Mouse (Mus musculus): ENCODE measurements around the gene Lrrc52. TPM values are rescaled to one million over a fixed set of nuclear protein-coding genes. Genes with fewer than 3 reads are reported as not detected.

Gene Lrrc52
- total RNA-seq (2021) = not detected
- long read RNA-seq = 0 reads

DNA sequence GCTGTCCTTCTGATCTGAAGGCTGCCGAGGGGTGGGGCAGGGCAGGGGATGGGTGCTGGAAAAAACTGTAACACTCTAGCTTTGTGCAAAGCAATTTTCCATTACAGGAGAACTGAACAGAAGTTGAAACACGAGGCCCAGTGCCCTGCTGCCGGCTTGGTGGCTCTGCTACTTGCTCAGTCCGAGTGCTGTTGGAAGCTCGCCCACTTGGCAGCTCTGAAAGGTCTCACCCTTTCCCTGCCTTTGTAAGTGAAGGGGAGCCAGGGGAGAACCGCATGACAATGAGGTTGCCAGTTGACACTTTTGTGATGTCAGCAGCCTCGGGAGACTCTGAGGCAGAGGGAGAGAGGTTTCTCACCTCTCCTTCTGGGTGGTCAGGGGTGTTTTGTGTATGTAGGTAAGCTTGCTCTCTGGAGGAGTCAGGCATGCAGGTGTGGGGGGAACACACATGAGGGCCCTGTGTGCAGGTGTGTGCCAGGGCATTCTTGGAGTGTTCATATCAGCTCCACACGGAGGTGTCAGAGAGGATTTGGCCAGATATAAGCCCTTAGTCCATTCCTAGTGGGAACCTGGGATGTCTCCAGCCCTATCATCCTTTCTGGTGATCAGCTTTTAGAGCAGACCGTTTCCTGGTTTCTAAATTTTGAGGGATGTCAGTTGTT, at the start of gene Lrrc52:
Gene Lrrc52, minus strand, starts transcription at position 16 of the 662 bp plus-strand sequence.
- peak; percentile 59 to 68 for DNase-seq (ENCODE audit: low spot score in 2 of 2)

DNA sequence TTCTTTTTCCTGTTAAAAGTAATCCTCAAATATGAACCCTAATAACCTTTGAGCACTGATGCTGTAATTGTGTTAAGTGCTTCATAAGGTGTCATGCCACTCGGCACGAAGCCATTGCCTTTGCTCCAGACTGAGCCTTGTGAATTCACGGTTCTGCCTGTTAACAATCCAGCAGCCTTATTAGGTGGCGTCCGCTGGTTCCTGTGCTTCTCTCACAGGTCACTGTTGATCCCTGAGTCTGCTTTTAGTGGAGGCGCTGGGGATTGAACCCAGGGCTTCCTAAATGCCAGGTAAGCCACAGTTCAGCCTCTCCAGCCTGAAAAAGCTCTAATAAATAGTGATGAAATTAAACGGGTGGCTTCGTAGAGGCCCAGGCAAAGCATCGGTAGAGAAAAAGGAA, 45.0 kb upstream of the Lrrc52 start:
- no peak for DNase-seq (ENCODE audit: low spot score in 2 of 2)

DNA sequence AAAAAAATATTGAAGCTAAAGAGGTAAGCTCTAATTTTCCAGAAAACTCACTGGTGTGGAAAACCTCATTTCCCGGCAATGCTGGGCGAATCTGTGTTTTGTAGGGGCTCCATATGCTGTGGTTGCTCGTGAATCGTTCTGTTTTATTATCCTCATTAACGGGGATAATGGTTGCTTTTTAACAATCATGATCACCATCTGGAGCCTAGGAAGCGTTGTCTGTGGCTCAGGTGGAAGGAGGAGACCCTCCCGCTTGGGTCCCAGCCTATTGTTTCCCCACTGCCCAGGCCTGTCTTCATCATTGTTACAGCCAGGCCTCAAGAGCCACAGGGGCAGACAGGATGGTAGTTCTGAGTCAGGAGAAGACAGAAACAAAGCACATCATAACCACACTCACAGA, 39.5 kb upstream of the Lrrc52 start:
- DNase-seq (ENCODE audit: low spot score in 2 of 2) = peak in 1 of 2 experiments; percentile 20

DNA sequence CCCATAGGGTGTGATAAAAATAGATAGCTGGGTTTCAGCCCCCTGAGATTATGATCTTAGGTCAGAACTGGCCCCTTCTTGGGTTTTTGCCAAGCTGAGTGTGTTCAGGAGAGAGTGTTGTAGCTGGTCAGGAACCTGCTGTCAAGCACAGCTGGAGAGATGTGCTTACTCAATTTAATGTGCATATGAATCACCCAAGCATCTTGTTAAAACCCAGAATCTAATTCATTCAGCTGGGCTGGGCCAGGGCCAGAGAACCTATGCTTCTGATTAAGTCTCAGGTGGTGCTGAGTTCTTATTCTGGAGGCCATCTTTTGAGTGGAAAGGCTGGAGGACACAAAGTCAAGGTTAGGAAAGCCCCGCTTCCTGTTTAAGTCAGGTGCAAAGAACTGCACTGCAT, 38.8 kb upstream of the Lrrc52 start:
- no peak for DNase-seq (ENCODE audit: low spot score in 2 of 2)

DNA sequence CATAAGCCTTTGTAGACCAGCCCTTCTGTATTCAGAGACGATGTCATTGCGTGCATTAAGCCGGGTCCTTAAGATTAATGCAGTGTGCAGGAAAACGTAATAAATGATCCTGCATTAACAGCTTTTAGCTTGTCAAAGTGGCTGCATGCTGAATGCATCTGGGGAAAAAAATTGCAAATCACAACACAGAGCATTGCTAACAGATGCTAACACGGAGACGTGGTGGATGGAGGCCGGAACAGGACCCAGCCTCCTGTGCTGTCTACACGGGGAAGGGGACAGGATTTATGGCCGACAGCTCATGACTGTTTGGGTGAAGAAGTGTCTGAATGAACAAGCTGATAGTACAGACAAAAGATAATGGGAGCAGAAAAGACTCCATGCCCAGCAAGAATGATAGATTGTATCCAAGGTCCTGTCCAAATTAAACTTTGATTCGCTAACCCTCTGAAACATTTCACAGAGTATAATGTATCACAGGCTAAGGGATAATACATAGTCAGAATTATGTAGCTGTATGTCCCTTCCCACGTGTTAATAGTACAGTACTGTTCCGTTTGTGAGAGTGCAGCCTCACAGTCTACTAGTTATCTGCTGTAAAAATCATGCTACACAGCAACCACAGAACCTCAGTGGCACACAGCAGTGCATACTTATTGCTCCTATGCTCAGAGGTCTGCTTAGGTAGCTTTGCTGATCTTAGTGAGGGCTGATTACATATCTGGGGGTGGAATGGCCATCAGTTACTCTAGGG, 32.7 kb upstream of the Lrrc52 start:
- DNase-seq (ENCODE audit: low spot score in 2 of 2) = peak in 1 of 2 experiments; percentile 21

DNA sequence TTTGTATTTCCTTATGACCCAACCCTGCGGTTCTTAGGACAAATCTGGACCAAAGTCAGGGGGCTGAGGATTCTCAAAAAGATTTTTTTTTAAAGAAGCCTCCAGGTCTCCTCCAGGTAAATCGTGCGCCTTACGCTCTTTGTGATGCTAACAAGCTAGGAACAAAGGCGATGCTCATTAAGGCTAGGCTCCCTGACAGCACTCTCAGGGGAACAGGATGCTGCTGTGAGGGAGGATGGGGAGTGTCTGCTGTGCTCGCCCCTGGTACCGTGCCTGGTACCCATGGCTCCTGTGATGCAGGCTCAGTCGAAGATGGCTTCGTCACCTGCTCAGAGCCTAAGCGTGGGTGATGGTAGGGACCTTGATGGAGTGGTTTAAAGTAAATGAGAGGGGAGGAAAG, 31.4 kb upstream of the Lrrc52 start:
- DNase-seq (ENCODE audit: low spot score in 2 of 2) = no peak

DNA sequence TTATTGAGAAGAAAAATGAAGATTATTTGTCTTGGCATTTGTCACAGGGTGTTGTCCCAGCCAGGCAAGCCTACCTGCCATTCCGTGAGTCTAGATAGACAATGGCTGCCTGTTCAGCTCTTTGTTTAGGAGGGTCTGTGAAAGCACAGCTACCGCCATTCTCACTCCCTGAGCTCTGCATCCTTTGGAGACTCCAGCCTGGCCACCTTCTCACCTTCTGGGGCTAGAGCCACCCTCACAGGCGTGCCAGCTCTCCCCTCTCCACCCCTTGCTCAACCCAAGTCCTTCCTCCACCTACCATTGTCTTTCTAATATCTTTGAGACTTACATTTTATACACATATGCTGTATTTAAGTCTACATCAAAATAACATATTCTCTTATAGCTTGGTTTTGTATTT, 31.0 kb upstream of the Lrrc52 start:
- DNase-seq (ENCODE audit: low spot score in 2 of 2) = no peak

DNA sequence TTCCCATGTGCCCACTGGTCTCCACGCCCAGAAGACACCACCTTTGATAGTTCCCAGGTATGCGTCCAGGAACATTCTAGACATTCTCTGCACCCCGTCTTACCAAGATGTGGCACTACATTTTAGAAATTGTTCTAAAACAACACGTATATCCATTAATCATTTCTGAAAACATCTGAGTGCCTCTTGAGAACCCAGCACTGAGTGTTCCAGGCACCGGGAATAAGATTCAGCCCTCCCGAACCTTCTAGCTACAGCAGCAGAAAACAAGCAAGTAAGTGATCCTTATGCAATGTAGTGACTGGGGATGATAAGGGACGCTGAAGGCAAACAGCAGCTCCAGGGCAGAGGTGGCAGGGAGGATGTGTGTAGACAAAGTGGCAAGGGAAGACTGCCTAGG, 24.9 kb upstream of the Lrrc52 start:
- no peak for DNase-seq (ENCODE audit: low spot score in 2 of 2)

DNA sequence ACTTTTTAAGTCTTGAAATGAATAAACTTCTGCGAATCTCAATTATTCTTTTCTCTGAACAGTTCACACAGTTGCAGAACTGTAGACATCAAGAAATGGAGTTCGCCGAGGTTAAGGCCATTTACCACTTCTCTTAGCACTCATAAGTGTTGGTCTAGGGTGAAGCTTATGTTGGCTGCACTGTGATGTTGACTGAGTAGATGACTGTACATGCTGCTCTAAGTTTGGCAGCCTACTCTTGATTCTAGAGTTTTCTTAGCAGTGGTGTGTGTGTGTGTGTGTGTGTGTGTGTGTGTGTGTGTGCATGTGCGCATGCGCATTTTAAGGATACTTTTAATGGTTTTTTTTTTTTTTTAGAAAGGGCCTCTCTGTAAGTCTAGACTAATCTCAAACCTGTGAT, 21.4 kb upstream of the Lrrc52 start:
- DNase-seq (ENCODE audit: low spot score in 2 of 2) = no peak

DNA sequence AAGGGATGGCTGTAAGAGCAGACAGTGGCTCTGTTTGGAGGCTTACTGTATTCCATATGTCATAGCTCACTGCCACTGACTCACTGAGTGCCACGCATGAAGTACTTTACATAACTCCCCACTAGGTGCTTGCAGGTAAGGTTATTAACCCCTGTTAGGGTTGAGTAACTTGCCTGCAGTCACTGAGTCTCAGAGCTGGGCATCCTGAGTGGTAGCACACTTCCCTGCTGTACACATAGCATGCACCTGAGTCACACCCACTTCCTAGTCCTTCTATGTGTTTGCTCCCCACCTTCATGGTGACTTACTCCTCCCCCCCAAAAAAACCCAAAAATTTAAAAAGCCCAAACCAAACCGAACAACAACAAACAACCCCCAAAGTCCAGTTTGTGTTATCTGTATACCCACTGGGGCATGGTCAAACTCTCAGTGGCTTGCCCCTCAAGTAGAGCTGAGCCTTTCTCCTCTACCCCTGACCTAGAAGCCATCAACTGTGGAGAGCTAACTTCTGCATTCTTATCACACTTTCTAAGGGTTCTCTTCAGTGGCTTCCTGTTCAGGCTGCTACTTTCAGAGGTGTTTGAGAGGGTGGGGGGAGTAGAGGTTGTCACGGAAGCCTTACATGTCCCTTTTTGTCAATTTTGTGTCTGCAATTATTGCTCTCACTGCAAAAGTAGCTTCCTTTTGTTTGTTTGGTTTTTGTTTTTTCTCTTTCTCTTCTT, 20.5 kb upstream of the Lrrc52 start:
- DNase-seq (ENCODE audit: low spot score in 2 of 2) = no peak

DNA sequence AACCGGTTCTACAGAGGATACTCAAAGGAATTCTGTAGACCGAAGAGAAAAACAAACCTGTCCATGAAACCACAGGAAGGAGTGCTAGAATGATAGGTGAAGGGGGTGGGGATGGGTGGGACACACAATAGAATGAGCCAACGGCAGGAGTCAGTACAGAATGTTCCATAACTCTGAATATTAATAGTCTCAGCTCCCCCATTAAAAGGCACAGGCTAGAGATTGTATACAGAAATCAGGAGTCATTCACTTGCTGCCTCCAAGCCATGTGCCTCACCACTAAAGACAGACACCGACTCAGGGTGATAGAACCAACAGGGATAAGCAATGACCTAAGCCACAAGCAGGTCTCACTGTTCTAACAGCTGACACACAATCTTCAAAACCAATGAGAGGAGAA, 16.3 kb upstream of the Lrrc52 start:
- DNase-seq (ENCODE audit: low spot score in 2 of 2) = no peak

DNA sequence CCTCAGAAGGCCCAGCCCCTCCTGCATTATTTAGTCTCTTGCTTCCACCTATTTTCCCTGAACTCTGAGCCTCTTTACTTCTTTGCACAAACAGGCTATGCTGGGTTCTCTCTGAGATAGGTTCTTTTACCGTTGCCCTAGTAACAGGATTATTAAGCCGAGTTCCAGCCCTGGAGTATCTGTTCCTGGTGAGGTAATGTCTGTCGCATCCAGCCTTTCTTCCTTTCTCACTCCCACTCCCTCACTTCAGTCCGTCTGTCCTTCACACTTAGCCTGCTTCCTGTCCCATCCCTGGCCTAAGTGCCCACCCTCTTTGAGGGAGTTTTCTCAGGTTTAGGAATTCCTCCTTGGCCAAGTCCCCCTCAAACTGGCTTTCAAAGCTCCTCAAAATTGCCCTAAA, 7.0 kb upstream of the Lrrc52 start:
- DNase-seq (ENCODE audit: low spot score in 2 of 2) = no peak

DNA sequence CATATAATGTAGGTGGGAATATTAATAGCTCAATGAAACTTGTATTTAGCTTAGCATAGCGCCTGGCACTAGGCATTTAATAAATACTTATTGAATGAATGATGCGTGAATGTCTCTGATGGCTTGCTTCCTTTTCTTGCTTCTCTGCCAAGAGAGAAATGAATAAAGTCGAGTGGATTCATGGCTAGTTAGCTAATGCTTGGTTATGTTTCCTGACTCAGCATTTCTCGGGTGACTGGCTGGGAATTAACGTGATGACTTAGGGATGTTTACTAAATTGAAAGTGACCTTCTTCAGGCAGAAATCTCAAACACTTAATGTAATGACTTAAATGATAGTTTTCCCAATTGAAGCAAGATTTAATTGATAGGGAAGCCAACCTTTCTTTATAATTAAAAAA, 1.3 kb upstream of the Lrrc52 start:
- no peak for DNase-seq (ENCODE audit: low spot score in 2 of 2)

DNA sequence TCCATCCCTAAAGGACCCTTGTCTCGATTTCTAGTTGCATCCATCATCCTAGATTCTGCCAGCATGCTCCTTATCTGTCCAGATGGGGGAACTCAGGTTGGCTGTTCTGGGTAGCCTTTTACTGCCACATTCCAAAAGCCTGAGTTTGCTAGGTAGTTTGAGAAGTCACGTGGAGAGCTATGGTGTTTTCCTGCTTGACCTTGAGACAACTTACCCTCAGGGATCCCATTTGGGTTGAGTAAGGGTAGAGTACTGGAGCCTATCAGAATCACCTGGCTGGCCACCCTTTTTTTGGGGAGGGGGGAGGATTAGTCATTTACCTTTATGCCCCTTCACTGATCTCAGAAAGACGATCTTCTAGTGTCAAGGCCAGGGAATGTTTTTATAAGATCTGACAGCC, 9.3 kb downstream of the Lrrc52 start:
- DNase-seq (ENCODE audit: low spot score in 2 of 2) = no peak

DNA sequence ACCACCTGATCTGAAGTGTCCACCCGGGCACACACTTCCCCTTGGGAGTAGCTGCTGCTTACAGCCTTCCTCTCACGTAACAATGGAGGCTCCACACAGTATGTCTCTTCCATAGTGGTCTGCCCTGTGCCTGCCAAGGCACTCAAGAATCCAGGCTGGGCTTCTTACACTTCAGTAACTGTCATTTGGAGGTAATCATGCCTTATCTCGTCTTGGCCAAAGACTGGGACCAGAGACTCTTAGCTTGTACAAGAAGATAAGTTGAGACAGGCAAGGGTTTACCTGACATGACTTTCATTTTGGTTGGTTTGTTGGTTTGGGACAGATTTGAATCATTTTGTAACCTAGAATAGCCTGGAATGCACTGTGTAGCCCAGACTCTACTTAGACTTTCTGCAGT, 13.5 kb downstream of the Lrrc52 start:
- DNase-seq (ENCODE audit: low spot score in 2 of 2) = no peak

DNA sequence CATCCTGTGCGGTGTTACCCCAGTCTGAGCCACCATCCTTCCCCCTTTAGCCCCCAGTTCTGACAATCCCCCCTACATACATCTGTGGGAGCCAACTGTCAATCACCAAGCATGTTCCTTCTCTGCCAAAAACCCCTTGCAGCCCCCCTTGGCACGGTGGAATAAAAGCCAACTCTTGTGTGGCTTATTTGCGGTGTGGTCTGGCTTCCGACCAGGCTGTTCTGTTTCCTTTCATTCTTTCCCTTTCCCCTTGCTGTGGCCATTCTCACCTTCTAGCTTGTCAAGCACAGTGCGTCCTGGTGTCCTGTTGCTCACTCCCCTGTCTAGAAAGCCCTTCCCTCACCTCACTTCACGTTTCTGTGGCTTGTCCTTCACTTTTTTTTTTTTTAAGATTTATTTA, 14.1 kb downstream of the Lrrc52 start:
- no peak for DNase-seq (ENCODE audit: low spot score in 2 of 2)

DNA sequence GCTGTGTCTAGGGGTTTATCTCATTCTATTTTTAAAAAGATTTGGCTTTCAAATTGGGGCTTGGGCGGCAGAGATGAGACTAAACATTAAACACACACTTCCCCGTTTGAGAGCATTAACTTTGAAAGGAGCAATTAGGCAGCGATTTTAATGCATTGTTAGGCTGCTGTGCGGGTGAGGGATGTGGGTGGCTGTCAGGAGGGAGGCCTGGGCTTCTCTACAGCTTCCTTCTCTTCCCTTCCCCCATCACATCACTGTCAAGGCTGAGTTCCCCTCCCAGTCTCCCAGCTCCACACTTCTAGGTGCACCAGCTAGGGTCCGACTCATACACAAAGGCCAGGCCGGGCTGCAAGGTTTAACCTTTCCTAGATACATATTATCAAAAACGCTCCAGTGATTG, 18.0 kb downstream of the Lrrc52 start:
- no peak for DNase-seq (ENCODE audit: low spot score in 2 of 2)

DNA sequence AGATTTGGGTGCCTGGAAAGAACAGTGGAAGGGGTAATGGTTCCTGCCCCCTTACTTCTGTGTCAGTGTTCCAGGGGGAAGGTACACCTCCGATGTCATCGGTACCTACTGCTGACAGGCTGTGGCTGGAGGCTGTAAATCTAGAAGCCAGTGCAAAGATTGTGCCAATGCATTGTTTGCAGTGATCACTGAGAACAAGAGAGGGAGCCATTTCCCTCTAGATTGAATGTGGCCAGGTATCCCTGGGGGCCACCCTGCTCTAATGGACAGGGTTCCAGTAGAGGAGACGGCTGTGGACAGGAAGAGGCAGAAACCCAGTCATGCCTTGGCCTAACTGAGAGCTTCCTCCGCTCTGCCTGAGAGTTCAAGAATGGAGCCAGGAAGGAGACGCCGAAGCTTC, 18.5 kb downstream of the Lrrc52 start:
- DNase-seq (ENCODE audit: low spot score in 2 of 2) = peak in 1 of 2 experiments; percentile 19

DNA sequence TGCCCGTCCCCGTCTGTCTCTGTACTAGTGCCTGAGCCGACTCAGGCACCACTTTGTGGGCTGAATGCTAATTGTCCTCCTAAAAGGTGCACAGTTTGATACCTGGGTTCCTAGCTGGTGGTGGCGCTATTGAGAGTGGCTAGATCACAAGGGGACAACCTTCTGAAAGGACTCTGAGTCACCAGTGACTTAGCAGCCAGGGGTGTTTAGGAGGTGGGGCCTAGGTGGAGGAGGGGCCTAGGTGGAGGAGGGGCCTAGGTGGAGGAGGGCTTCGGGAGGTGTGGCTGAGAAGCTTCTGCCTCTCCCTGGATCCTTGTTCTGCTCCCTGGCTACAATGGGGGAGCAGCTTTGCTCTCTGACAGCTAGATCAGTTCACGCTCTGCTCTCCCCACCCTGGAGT, 20.1 kb downstream of the Lrrc52 start:
- no peak for DNase-seq (ENCODE audit: low spot score in 2 of 2)

DNA sequence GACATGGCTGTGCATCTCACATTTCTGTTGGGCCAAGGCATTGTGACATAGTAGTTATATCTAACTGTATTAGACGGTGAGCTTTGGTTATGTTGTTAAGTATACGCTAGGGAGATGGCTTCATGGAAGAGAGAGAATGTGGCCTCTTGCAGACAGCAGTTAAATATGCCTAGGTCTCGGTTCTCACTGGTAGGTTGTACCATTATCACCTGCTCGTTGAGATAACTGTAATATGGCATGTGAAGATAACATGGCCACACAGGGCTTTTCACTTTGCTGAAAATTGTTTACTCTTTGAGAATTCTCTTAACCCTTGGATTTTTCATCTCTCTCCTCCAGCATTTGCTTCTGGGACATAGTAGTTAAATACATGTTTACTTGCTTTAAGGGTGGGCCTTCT, 21.4 kb downstream of the Lrrc52 start:
- DNase-seq (ENCODE audit: low spot score in 2 of 2) = no peak

DNA sequence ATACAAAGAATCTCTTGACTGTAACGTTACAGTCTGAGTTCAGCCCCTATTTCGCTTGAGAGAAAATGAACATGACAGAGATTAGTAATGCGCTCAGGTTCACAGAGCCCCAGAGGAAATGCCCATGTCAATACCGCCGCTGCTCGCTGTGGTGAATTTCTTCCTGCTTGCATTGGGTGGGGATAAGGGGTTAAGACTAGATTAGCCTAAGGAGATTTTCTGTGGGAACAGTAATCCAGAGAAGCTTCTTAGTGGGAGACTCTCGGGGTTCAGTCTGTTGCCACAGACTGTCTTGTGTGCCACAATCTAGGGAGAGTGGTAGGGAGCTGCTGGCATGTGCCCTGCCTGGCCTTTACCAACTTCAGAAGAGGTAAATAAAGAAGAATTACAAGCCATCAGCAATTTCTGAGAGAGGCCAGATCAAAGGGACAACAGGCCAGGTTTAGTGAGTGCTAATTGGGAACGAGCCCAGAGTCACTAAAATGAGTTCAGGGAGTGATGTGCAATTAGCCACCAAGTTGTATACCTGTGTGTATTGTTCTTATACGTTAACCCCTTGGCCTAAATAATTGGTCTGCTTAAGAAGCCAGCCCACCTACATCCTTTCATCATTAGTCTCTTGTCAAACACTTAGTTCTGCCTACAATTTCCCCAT, 28.2 kb downstream of the Lrrc52 start:
- DNase-seq (ENCODE audit: low spot score in 2 of 2) = no peak

DNA sequence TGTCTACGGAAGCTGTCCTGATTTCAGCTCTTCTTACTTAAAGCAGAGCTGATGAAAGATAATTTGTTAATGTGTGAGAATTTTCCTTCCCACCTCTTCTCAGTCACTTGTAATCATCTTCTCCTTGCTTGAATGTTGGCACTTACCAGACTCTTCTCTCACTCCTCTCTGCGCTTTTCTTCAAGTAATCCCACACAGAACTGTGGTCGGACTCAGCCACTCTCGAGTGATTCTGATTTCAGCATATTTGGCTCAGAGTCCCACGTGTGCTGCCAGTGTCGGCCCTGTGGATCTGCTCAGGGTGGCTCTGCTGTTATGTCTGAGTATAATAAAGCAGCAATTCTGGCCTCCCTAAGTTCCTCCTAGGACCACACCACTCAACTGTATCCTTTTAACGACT, 29.5 kb downstream of the Lrrc52 start:
- DNase-seq (ENCODE audit: low spot score in 2 of 2) = no peak

Measured in layer of hippocampus, postnatal 10 days (tissue).